Mouse (Mus musculus): ENCODE measurements around the gene Zfp654. TPM values are rescaled to one million over a fixed set of nuclear protein-coding genes. Genes with fewer than 3 reads are reported as not detected.
A peak's percentile ranks its signal among the peaks of the same experiment; 100 is the strongest.
"Not testable (repeated sequence)": the region's sequence is repeated elsewhere in the genome, so short reads cannot be mapped to it uniquely, and the experiment has no call there.

The Zfp654 gene
- polyA plus RNA-seq, 1 experiment from 2014 or later: 8.9 TPM

- Histone ChIP-seq H3K9me3 (ENCODE audit: control insufficient read depth, low read length) (no peaks in the 10 kb centered on the region), H3K4me1 (replicated peaks; ENCODE audit: control insufficient read depth, insufficient read depth, low read length) (no peaks in the 10 kb centered on the region), H3K9ac (ENCODE audit: low read length) (no peak overlapping the region), H3K36me3 (ENCODE audit: control insufficient read depth, insufficient read depth, low read length) (no peaks in the 10 kb centered on the region), H3K4me2 (ENCODE audit: low read depth, low read length, severe bottlenecking) (peak overlapping the region; percentile 41), H3K27me3 (ENCODE audit: control insufficient read depth, insufficient read depth, low read length) (no peaks in the 10 kb centered on the region), H3K4me3 (ENCODE audit: low read depth, low read length) (no peak overlapping the region), H3K27ac (ENCODE audit: low read depth, low read length) (no peak overlapping the region)
- WGBS: 16% methylated on average over 7 of the region's 7 CpGs
- ATAC-seq (replicated peaks; ENCODE audit: low FRiP score) (no peak), DNase-seq (ENCODE audit: low spot score) (no peak)
These were observed 21.4 kb upstream of the Zfp654 start for GRCm38 (mm10) chr16:64872841-64873240.

GRCm38 (mm10) chr16:64872296-64872695 is 20.8 kb upstream of the Zfp654 start:
- Histone ChIP-seq H3K9ac (ENCODE audit: low read length) (no peak overlapping the region), H3K27ac (ENCODE audit: low read depth, low read length) (no peak overlapping the region), H3K9me3 (ENCODE audit: control insufficient read depth, low read length) (no peaks in the 10 kb centered on the region), H3K4me2 (ENCODE audit: low read depth, low read length, severe bottlenecking) (no peak overlapping the region), H3K36me3 (ENCODE audit: control insufficient read depth, insufficient read depth, low read length) (no peaks in the 10 kb centered on the region), H3K4me1 (replicated peaks; ENCODE audit: control insufficient read depth, insufficient read depth, low read length) (no peaks in the 10 kb centered on the region), H3K4me3 (ENCODE audit: low read depth, low read length) (no peak overlapping the region), H3K27me3 (ENCODE audit: control insufficient read depth, insufficient read depth, low read length) (no peaks in the 10 kb centered on the region)
- DNase-seq (ENCODE audit: low spot score) (no peak), ATAC-seq (replicated peaks; ENCODE audit: low FRiP score) (no peak)
- WGBS: 24% methylated on average over 3 of the region's 3 CpGs

GRCm38 (mm10) chr16:64869621-64870020 is 18.2 kb upstream of the Zfp654 start:
- Histone ChIP-seq H3K27ac (ENCODE audit: low read depth, low read length) (no peak overlapping the region), H3K9me3 (ENCODE audit: control insufficient read depth, low read length) (no peaks in the 10 kb centered on the region), H3K4me2 (ENCODE audit: low read depth, low read length, severe bottlenecking) (no peak overlapping the region), H3K4me1 (replicated peaks; ENCODE audit: control insufficient read depth, insufficient read depth, low read length) (no peaks in the 10 kb centered on the region), H3K27me3 (ENCODE audit: control insufficient read depth, insufficient read depth, low read length) (no peaks in the 10 kb centered on the region), H3K9ac (ENCODE audit: low read length) (no peak overlapping the region), H3K4me3 (ENCODE audit: low read depth, low read length) (no peak overlapping the region), H3K36me3 (ENCODE audit: control insufficient read depth, insufficient read depth, low read length) (no peaks in the 10 kb centered on the region)
- ATAC-seq (replicated peaks; ENCODE audit: low FRiP score): no peak
- DNase-seq (ENCODE audit: low spot score): no peak
- 87% methylated on average over 2 of the region's 2 CpGs for WGBS

GRCm38 (mm10) chr16:64868613-64869012 is 17.2 kb upstream of the Zfp654 start:
- H3K4me1 ChIP-seq (replicated peaks; ENCODE audit: control insufficient read depth, insufficient read depth, low read length): no peaks in the 10 kb centered on the region
- H3K4me2 ChIP-seq (ENCODE audit: low read depth, low read length, severe bottlenecking): no peak overlapping the region
- H3K36me3 ChIP-seq (ENCODE audit: control insufficient read depth, insufficient read depth, low read length): no peaks in the 10 kb centered on the region
- no peak overlapping the region for H3K27ac ChIP-seq (ENCODE audit: low read depth, low read length)
- no peaks in the 10 kb centered on the region for H3K9me3 ChIP-seq (ENCODE audit: control insufficient read depth, low read length)
- H3K4me3 ChIP-seq (ENCODE audit: low read depth, low read length): no peak overlapping the region
- WGBS: 75% methylated on average over 6 of the region's 6 CpGs
- no peak for DNase-seq (ENCODE audit: low spot score)
- H3K27me3 ChIP-seq (ENCODE audit: control insufficient read depth, insufficient read depth, low read length): no peaks in the 10 kb centered on the region
- no peak overlapping the region for H3K9ac ChIP-seq (ENCODE audit: low read length)
- no peak for ATAC-seq (replicated peaks; ENCODE audit: low FRiP score)

- not testable (repeated sequence) for ATAC-seq (replicated peaks; ENCODE audit: low FRiP score); H3K9ac ChIP-seq (ENCODE audit: low read length); H3K4me3 ChIP-seq (ENCODE audit: low read depth, low read length); H3K4me1 ChIP-seq (replicated peaks; ENCODE audit: control insufficient read depth, insufficient read depth, low read length); H3K27ac ChIP-seq (ENCODE audit: low read depth, low read length); H3K27me3 ChIP-seq (ENCODE audit: control insufficient read depth, insufficient read depth, low read length); H3K36me3 ChIP-seq (ENCODE audit: control insufficient read depth, insufficient read depth, low read length); H3K9me3 ChIP-seq (ENCODE audit: control insufficient read depth, low read length); DNase-seq (ENCODE audit: low spot score); H3K4me2 ChIP-seq (ENCODE audit: low read depth, low read length, severe bottlenecking)
- 82% methylated on average over 8 of the region's 8 CpGs for WGBS
These were observed 14.4 kb upstream of the Zfp654 start for GRCm38 (mm10) chr16:64865841-64866240.

- H3K4me2 ChIP-seq (ENCODE audit: low read depth, low read length, severe bottlenecking): no peak overlapping the region
- 90% methylated on average over 3 of the region's 3 CpGs for WGBS
- no peak overlapping the region for H3K9ac ChIP-seq (ENCODE audit: low read length)
- H3K27ac ChIP-seq (ENCODE audit: low read depth, low read length): no peak overlapping the region
- H3K4me3 ChIP-seq (ENCODE audit: low read depth, low read length): no peak overlapping the region
- H3K9me3 ChIP-seq (ENCODE audit: control insufficient read depth, low read length): no peaks in the 10 kb centered on the region
- ATAC-seq (replicated peaks; ENCODE audit: low FRiP score) (no peak), DNase-seq (ENCODE audit: low spot score) (no peak)
- no peaks in the 10 kb centered on the region for H3K27me3 ChIP-seq (ENCODE audit: control insufficient read depth, insufficient read depth, low read length)
- H3K4me1 ChIP-seq (replicated peaks; ENCODE audit: control insufficient read depth, insufficient read depth, low read length): no peaks in the 10 kb centered on the region
- H3K36me3 ChIP-seq (ENCODE audit: control insufficient read depth, insufficient read depth, low read length): peaks cover 3% of the 10 kb centered on the region; the same call in 1 of the 2 replicates
These were observed 5.5 kb upstream of the Zfp654 start for GRCm38 (mm10) chr16:64856946-64857345.

- H3K27ac ChIP-seq (ENCODE audit: low read depth, low read length): 0 out of 2 replicates have a peak overlapping the region, but pooled peaks have one; percentile 94
- peak overlapping the region; percentile 68 for H3K4me2 ChIP-seq (ENCODE audit: low read depth, low read length, severe bottlenecking)
- DNase-seq (ENCODE audit: low spot score) (no peak), ATAC-seq (replicated peaks; ENCODE audit: low FRiP score) (no peak)
- H3K4me3 ChIP-seq (ENCODE audit: low read depth, low read length): peak overlapping the region; percentile 91
- H3K27me3 ChIP-seq (ENCODE audit: control insufficient read depth, insufficient read depth, low read length): no peaks in the 10 kb centered on the region
- no peaks in the 10 kb centered on the region for H3K9me3 ChIP-seq (ENCODE audit: control insufficient read depth, low read length)
- WGBS: 9% methylated on average over 14 of the region's 14 CpGs
- no peaks in the 10 kb centered on the region for H3K4me1 ChIP-seq (replicated peaks; ENCODE audit: control insufficient read depth, insufficient read depth, low read length)
- H3K36me3 ChIP-seq (ENCODE audit: control insufficient read depth, insufficient read depth, low read length): peaks cover 3% of the 10 kb centered on the region; the same call in 1 of the 2 replicates
- peak overlapping the region; percentile 93 for H3K9ac ChIP-seq (ENCODE audit: low read length)
These were observed 1.4 kb upstream of the Zfp654 start for GRCm38 (mm10) chr16:64852891-64853290.

GRCm38 (mm10) chr16:64852441-64852871 is 1.0 kb upstream of the Zfp654 start:
- 1% methylated on average over 47 of the region's 53 CpGs for WGBS
- no peak; the same call in 1 of the 2 replicates for ATAC-seq (replicated peaks; ENCODE audit: low FRiP score)
- peak overlapping the region; percentile 91 for H3K4me3 ChIP-seq (ENCODE audit: low read depth, low read length)
- H3K9ac ChIP-seq (ENCODE audit: low read length): peak overlapping the region; percentile 93
- H3K27me3 ChIP-seq (ENCODE audit: control insufficient read depth, insufficient read depth, low read length): no peaks in the 10 kb centered on the region
- DNase-seq (ENCODE audit: low spot score): peak; percentile 70
- H3K4me2 ChIP-seq (ENCODE audit: low read depth, low read length, severe bottlenecking): peak overlapping the region; percentile 68
- no peaks in the 10 kb centered on the region for H3K9me3 ChIP-seq (ENCODE audit: control insufficient read depth, low read length)
- peaks cover 3% of the 10 kb centered on the region; the same call in 1 of the 2 replicates for H3K36me3 ChIP-seq (ENCODE audit: control insufficient read depth, insufficient read depth, low read length)
- H3K27ac ChIP-seq (ENCODE audit: low read depth, low read length): peak overlapping the region; percentile 94
- H3K4me1 ChIP-seq (replicated peaks; ENCODE audit: control insufficient read depth, insufficient read depth, low read length): no peaks in the 10 kb centered on the region

- peak overlapping the region; percentile 83 for H3K4me2 ChIP-seq (ENCODE audit: low read depth, low read length, severe bottlenecking)
- H3K27ac ChIP-seq (ENCODE audit: low read depth, low read length): peak overlapping the region; percentile 82
- under 1% methylated on average over 37 of the region's 45 CpGs for WGBS
- no peaks in the 10 kb centered on the region for H3K27me3 ChIP-seq (ENCODE audit: control insufficient read depth, insufficient read depth, low read length)
- H3K36me3 ChIP-seq (ENCODE audit: control insufficient read depth, insufficient read depth, low read length): peaks cover 1% of the 10 kb centered on the region; the same call in 1 of the 2 replicates
- no peak; the same call in 1 of the 2 replicates for ATAC-seq (replicated peaks; ENCODE audit: low FRiP score)
- peak overlapping the region; percentile 81 for H3K9ac ChIP-seq (ENCODE audit: low read length)
- peak overlapping the region; percentile 91 for H3K4me3 ChIP-seq (ENCODE audit: low read depth, low read length)
- no peak for DNase-seq (ENCODE audit: low spot score)
- no peaks in the 10 kb centered on the region for H3K4me1 ChIP-seq (replicated peaks; ENCODE audit: control insufficient read depth, insufficient read depth, low read length)
- no peaks in the 10 kb centered on the region; the same call in 1 of the 2 replicates for H3K9me3 ChIP-seq (ENCODE audit: control insufficient read depth, low read length)
These were observed 328 bp downstream of the Zfp654 start for GRCm38 (mm10) chr16:64851085-64851562.

All from forebrain, embryonic 11.5 days (tissue).